Mouse (Mus musculus) ES-E14 (cell line): Measurements from ENCODE around the gene Kalrn.

Source experiments
- HCFC1 ChIP-seq: IDR thresholded peaks from 2 replicates; pipeline ENCODE4 v1.6.1; 2012; ENCODE audit warnings: low read length, inconsistent platforms, borderline replicate concordance; ENCODE audit not compliant: insufficient read depth
- MAFK ChIP-seq: IDR thresholded peaks from 2 replicates; pipeline ENCODE4 v1.6.1; 2014; ENCODE audit warnings: mild to moderate bottlenecking, low read depth, low read length, inconsistent platforms; ENCODE audit not compliant: insufficient read depth
- ZC3H11A ChIP-seq: IDR thresholded peaks from 2 replicates; pipeline ENCODE4 v1.6.1; 2012; ENCODE audit warnings: low read depth, mild to moderate bottlenecking, inconsistent platforms, low read length, borderline replicate concordance

GRCm38 (mm10) chr16:34401216-34401615, 172.1 kb downstream of the Kalrn start:
- TF ChIP-seq ZC3H11A: no peak
- no peak for TF ChIP-seq HCFC1
- no peak for TF ChIP-seq MAFK
